Mouse (Mus musculus): Measurements from ENCODE around the gene Patj. TPM values are rescaled to one million over a fixed set of nuclear protein-coding genes. Genes with fewer than 3 reads are reported as not detected.

Patj gene
- total RNA-seq, 1 experiment from 2014 or later: 4.3 TPM

- DNase-seq: no peak
These were observed 332.4 kb downstream of the Patj start for GRCm38 (mm10) chr4:98727959-98728347.

- DNase-seq: no peak
These were observed 333.1 kb downstream of the Patj start for GRCm38 (mm10) chr4:98728716-98729115.

- no peak for DNase-seq
These were observed 338.1 kb downstream of the Patj start for GRCm38 (mm10) chr4:98733660-98734059.

GRCm38 (mm10) chr4:98739753-98740152, 344.2 kb downstream of the Patj start:
- no peak for DNase-seq

- DNase-seq: no peak
These were observed 347.8 kb downstream of the Patj start for GRCm38 (mm10) chr4:98743209-98743905.

- DNase-seq: no peak
These were observed 348.3 kb downstream of the Patj start for GRCm38 (mm10) chr4:98743906-98744210.

GRCm38 (mm10) chr4:98754456-98754855, 358.9 kb downstream of the Patj start:
- no peak for DNase-seq

GRCm38 (mm10) chr4:98756141-98756540, 360.6 kb downstream of the Patj start:
- no peak for DNase-seq

GRCm38 (mm10) chr4:98758012-98758821, 362.6 kb downstream of the Patj start:
- DNase-seq: no peak

- no peak for DNase-seq
These were observed 363.4 kb downstream of the Patj start for GRCm38 (mm10) chr4:98758872-98759518.

GRCm38 (mm10) chr4:98767134-98768133, 371.8 kb downstream of the Patj start:
- no peak for DNase-seq

Small RNA genes within 50 kb of the gene (microRNA-seq; reads per million reads assigned to microRNA genes)
- gene Gm22625 (0 reads per million in 2 experiments), gene Gm26154 (0 reads per million in 2 experiments)

Other genes starting within 250 kb of the Patj start
- 38.9 and 42.8 TPM in 2 replicates for gene Tm2d1, start 12.5 kb upstream of the Patj start, total RNA-seq (2021)